Mouse (Mus musculus) midbrain, embryonic 10.5 days (tissue): Measurements from ENCODE around the gene Lysmd1. TPM values are rescaled to one million over a fixed set of nuclear protein-coding genes. Genes with fewer than 3 reads are reported as not detected.
"Not testable (repeated sequence)": the region's sequence is repeated elsewhere in the genome, so short reads cannot be mapped to it uniquely, and the experiment has no call there.

ENCODE experiments used
- DNase-seq: peaks from one replicate; pipeline ENCODE4 v3.0.0-alpha.2; 2017; ENCODE audit warnings: low spot score
- H3K27ac ChIP-seq: fragments of 300-500 bp; sonication (generic); replicated peaks from 2 replicates; pipeline ENCODE4 v1.5.1; 2016; ENCODE audit warnings: mild to moderate bottlenecking
- H3K27me3 ChIP-seq: fragments of 300-500 bp; sonication (generic); 2 replicates; pipeline ENCODE4 v1.6.1; 2016; ENCODE audit warnings: low read depth, mild to moderate bottlenecking; ENCODE audit not compliant: poor library complexity, severe bottlenecking
- H3K36me3 ChIP-seq: fragments of 300-500 bp; sonication (generic); 2 replicates; pipeline ENCODE4 v1.6.1; 2016; ENCODE audit warnings: mild to moderate bottlenecking, moderate library complexity
- H3K4me1 ChIP-seq: fragments of 300-500 bp; sonication (generic); 2 replicates; pipeline ENCODE4 v1.6.1; 2016
- H3K4me3 ChIP-seq: fragments of 300-500 bp; sonication (generic); 2 replicates; pipeline ENCODE4 v1.5.1; 2016; ENCODE audit warnings: mild to moderate bottlenecking, moderate library complexity
- H3K9me3 ChIP-seq: fragments of 300-500 bp; sonication (generic); replicated peaks from 2 replicates; pipeline ENCODE4 v1.6.1; 2016; ENCODE audit warnings: mild to moderate bottlenecking
- WGBS: fragments of 180-500 bp; shearing (Covaris S2); methylation state at CpG from one replicate; pipeline ENCODE4 v1.1.7; 2016; 5-methylcytosine and 5-hydroxymethylcytosine counted together
- polyA plus RNA-seq: library from polyadenylated mRNA; unstranded; fragments of >200 nt; fragmentation: Nextera tagmentation; extraction: Ambion mirVana; gene quantifications from 2 replicates; pipeline ENCODE4 v1.2.1, GENCODE M21; 2016

The Lysmd1 gene
- polyA plus RNA-seq = 13.5 and 17.0 TPM in 2 replicates

GRCm38 (mm10) chr3:95133680-95134101, at the start of gene Lysmd1, which contains the start of gene Scnm1:
Lysmd1 (plus strand) TSS chr3:95134088.
Scnm1 (minus strand) TSS chr3:95134011.
- WGBS = under 1% methylated on average over 20 of the region's 20 CpGs

DNA sequence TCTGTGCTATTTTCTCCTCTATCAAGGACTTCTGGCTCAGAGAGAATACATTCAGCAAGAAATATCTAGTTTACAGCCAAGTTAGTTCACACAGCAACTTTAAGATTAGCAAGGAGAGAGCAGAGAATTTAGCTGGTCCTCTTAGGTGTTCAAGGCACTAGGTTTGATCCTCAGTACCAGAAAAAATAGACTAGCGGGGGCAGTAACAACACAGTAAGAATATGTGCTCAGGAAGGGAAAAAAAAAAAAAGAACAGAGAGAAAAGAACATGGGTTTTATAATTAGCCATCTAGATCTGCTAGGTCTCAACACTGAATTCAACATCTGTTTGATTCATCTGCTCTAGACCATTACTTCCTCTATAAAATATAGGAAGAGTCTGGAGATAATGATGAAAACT, 45.8 kb upstream of the Lysmd1 start:
- no peaks in the 10 kb centered on the region for H3K9me3 ChIP-seq
- DNase-seq = no peak
- H3K36me3 ChIP-seq = peaks cover 22% of the 10 kb centered on the region
- H3K27me3 ChIP-seq = no peaks in the 10 kb centered on the region
- H3K4me1 ChIP-seq = no peaks in the 10 kb centered on the region
- H3K4me3 ChIP-seq = no peak overlapping the region
- no peak overlapping the region for H3K27ac ChIP-seq
- WGBS = 94% methylated on average over 1 of the region's 1 CpGs

More at GRCm38 (mm10) chr3:95133680-95134101, at the start of gene Lysmd1, which contains the start of gene Scnm1:
- no peaks in the 10 kb centered on the region for H3K9me3 ChIP-seq
- H3K27ac ChIP-seq = peak within 1 kb of the TSS; percentile 89
- no peaks in the 10 kb centered on the region for H3K27me3 ChIP-seq
- peaks cover 43% of the 10 kb centered on the region for H3K36me3 ChIP-seq
- peak; percentile 89 for DNase-seq
- peaks cover 26% of the 10 kb centered on the region for H3K4me1 ChIP-seq
- H3K4me3 ChIP-seq = peak within 1 kb of the TSS; percentile 74

DNA sequence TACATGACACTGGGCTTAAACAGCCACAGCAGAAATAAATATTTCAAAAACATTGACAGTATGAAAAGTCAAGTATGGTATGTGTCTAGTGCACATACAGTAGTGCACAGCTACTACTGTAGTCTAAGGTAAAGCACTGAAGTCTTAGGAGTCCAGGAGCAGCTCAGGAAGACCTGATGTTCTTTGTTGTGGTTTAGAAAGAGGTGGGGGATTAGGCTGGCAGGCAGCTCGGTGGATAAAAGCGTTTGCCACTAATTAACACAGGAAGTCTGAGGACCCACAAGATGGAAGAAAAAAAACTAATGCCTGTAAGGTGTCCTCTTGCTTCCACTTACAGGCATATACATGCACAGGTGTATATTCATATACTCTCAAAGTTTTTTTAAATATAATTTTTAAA, 33.0 kb upstream of the Lysmd1 start:
- Histone ChIP-seq H3K4me3 (no peak overlapping the region), H3K27ac (no peak overlapping the region), H3K36me3 (peaks cover 52% of the 10 kb centered on the region), H3K27me3 (no peaks in the 10 kb centered on the region), H3K9me3 (no peaks in the 10 kb centered on the region), H3K4me1 (peaks cover 11% of the 10 kb centered on the region)
- DNase-seq = no peak
- 33% methylated on average over 2 of the region's 2 CpGs for WGBS

- 75% methylated on average over 4 of the region's 4 CpGs for WGBS
- H3K9me3 ChIP-seq = no peaks in the 10 kb centered on the region
- no peaks in the 10 kb centered on the region for H3K27me3 ChIP-seq
- H3K27ac ChIP-seq = 0 out of 2 replicates have a peak overlapping the region, but pooled peaks have one; percentile 90
- peaks cover 11% of the 10 kb centered on the region for H3K4me1 ChIP-seq
- peaks cover 30% of the 10 kb centered on the region for H3K36me3 ChIP-seq
- DNase-seq = no peak
- peak overlapping the region; percentile 96 for H3K4me3 ChIP-seq
Observed at GRCm38 (mm10) chr3:95105121-95105520, 28.8 kb upstream of the Lysmd1 start.

DNA sequence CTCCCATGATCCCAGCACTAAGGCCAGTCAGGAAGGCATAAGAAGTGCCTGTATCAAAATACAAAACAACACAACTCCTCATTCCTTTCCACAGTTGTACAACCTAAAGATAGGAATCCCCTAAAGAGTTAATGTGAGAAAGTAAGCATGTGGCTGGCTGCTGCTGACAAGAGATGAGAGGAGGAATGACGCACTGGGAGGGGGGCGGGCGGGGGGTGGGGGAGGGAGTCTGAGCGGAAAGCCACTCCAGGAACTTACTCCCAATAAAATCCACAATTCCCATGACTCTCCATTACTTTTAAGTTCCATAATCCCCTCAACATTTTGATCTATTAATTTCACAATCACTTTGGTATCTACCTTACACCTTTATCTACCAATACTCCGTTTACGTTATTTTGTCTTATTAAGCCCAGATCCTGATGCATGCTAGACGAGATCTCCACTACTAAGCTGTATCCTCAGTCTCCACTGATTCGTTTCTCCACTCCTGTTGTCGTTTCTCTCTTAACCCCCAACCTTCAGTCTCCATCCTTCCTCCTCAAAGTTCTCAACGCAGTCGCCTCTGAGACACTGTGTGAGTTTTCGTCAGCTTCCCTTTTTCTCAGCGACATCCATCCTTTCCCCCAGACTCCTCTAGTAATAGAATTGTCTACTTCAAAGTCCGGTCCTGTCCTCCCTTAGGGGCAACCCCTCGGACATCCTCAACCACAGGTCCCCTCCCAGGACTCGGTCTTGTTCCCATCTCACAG, 28.1 kb upstream of the Lysmd1 start:
- no peaks in the 10 kb centered on the region for H3K9me3 ChIP-seq
- no peak for DNase-seq

GRCm38 (mm10) chr3:95106338-95107117, 27.4 kb upstream of the Lysmd1 start, which contains the start of gene Pip5k1a:
Pip5k1a (minus strand) TSS chr3:95106930.
- peaks cover 11% of the 10 kb centered on the region for H3K4me1 ChIP-seq
- under 1% methylated on average over 51 of the region's 51 CpGs for WGBS
- DNase-seq = peak; percentile 98
- peak within 1 kb of the TSS; percentile 90 for H3K27ac ChIP-seq
- H3K9me3 ChIP-seq = no peaks in the 10 kb centered on the region
- H3K4me3 ChIP-seq = peak within 1 kb of the TSS; percentile 96
- peaks cover 22% of the 10 kb centered on the region for H3K36me3 ChIP-seq
- H3K27me3 ChIP-seq = no peaks in the 10 kb centered on the region

More for the DNA sequence above, 28.1 kb upstream of the Lysmd1 start:
- H3K36me3 ChIP-seq = peaks cover 30% of the 10 kb centered on the region
- H3K4me3 ChIP-seq = peak overlapping the region; percentile 96
- no peaks in the 10 kb centered on the region for H3K27me3 ChIP-seq
- H3K27ac ChIP-seq = peak overlapping the region; percentile 90
- H3K4me1 ChIP-seq = peaks cover 11% of the 10 kb centered on the region
- WGBS = 3% methylated on average over 16 of the region's 16 CpGs

- Histone ChIP-seq H3K4me1 (peaks cover 17% of the 10 kb centered on the region), H3K36me3 (peaks cover 15% of the 10 kb centered on the region), H3K27ac (peak overlapping the region; percentile 69), H3K4me3 (peak overlapping the region; percentile 96)
- not testable (repeated sequence) for DNase-seq, H3K9me3 ChIP-seq, H3K27me3 ChIP-seq
Observed at GRCm38 (mm10) chr3:95107308-95107707, 26.6 kb upstream of the Lysmd1 start.

DNA sequence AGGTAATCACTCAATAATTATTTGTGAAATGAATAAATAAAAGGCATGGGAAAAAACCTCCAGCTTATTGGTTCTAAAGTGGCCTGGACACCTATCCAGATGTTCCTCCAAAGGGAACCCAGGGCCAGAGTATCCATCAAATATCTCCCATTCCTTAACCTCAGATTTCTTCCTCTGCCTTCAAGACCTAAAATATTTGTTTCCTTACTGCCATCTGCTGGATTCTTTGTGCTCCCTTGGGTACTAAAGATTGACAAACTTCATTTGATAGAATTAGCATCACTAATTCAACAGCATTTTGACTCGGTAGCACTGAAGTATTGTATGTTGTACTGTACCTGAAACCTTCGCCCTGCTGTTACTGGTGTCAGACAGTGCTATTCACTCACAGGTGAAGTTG, 26.0 kb upstream of the Lysmd1 start:
- Histone ChIP-seq H3K9me3 (no peaks in the 10 kb centered on the region), H3K4me1 (peaks cover 23% of the 10 kb centered on the region), H3K36me3 (peaks cover 9% of the 10 kb centered on the region), H3K4me3 (no peak overlapping the region), H3K27me3 (no peaks in the 10 kb centered on the region), H3K27ac (no peak overlapping the region)
- no peak for DNase-seq
- WGBS = 77% methylated on average over 2 of the region's 2 CpGs

GRCm38 (mm10) chr3:95110911-95111726, 22.8 kb upstream of the Lysmd1 start, which contains the start of gene Vps72:
Vps72 (plus strand) TSS chr3:95111022.
- no peaks in the 10 kb centered on the region for H3K9me3 ChIP-seq
- peak; percentile 93 for DNase-seq
- WGBS = 1% methylated on average over 54 of the region's 54 CpGs
- peaks cover 28% of the 10 kb centered on the region for H3K36me3 ChIP-seq
- H3K4me1 ChIP-seq = peaks cover 12% of the 10 kb centered on the region
- H3K27ac ChIP-seq = peak within 1 kb of the TSS; percentile 96
- peak within 1 kb of the TSS; percentile 81 for H3K4me3 ChIP-seq
- H3K27me3 ChIP-seq = no peaks in the 10 kb centered on the region

DNA sequence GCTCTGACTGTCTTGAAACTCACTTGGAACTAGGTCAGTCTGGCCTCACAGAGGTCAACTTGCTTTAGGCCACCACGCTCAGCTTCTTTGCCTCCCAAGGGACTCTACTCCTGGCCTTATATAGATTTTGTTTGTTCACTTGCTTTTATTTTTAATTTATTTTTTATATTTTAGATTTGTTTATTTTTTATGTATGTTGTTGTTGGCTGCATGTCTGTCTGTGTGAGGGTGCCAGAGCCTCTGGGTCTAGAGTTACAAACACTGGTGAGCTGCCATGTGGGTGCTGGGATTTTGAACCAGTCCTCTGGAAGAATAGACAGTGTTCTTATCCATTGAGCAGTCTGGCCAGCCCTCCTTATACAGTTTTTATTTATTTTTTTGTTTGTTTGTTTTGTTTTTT, 21.1 kb upstream of the Lysmd1 start:
- no peak overlapping the region for H3K27ac ChIP-seq
- peaks cover 43% of the 10 kb centered on the region for H3K36me3 ChIP-seq
- 94% methylated on average over 1 of the region's 1 CpGs for whole genome bisulfite sequencing
- peaks cover 12% of the 10 kb centered on the region for H3K4me1 ChIP-seq
- no peaks in the 10 kb centered on the region for H3K27me3 ChIP-seq
- peak overlapping the region; percentile 81; the same call in 1 of the 2 replicates for H3K4me3 ChIP-seq
- no peak for DNase-seq
- no peaks in the 10 kb centered on the region for H3K9me3 ChIP-seq

- WGBS = 96% methylated on average over 2 of the region's 2 CpGs
- Histone ChIP-seq H3K27ac (no peak overlapping the region), H3K4me1 (peaks cover 2% of the 10 kb centered on the region; the same call in 1 of the 2 replicates), H3K9me3 (no peaks in the 10 kb centered on the region), H3K36me3 (peaks cover 92% of the 10 kb centered on the region), H3K4me3 (no peak overlapping the region), H3K27me3 (no peaks in the 10 kb centered on the region)
- no peak for DNase-seq
Observed at GRCm38 (mm10) chr3:95117751-95118150, 16.1 kb upstream of the Lysmd1 start.

GRCm38 (mm10) chr3:95121580-95121979, 12.3 kb upstream of the Lysmd1 start:
- DNase-seq = no peak
- no peaks in the 10 kb centered on the region for H3K27me3 ChIP-seq
- no peaks in the 10 kb centered on the region for H3K9me3 ChIP-seq
- H3K27ac ChIP-seq = no peak overlapping the region
- 89% methylated on average over 6 of the region's 6 CpGs for WGBS
- H3K4me3 ChIP-seq = no peak overlapping the region
- peaks cover 76% of the 10 kb centered on the region for H3K36me3 ChIP-seq
- no peaks in the 10 kb centered on the region; the same call in 1 of the 2 replicates for H3K4me1 ChIP-seq
